Mouse (Mus musculus) embryo, embryonic 10.5 days (tissue): ENCODE data around the gene Dmgdh.

ENCODE experiments used
- DNase-seq: peaks from one replicate; pipeline ENCODE4 v3.0.0-alpha.2; 2015; ENCODE audit warnings: low spot score

Dmgdh gene

DNA sequence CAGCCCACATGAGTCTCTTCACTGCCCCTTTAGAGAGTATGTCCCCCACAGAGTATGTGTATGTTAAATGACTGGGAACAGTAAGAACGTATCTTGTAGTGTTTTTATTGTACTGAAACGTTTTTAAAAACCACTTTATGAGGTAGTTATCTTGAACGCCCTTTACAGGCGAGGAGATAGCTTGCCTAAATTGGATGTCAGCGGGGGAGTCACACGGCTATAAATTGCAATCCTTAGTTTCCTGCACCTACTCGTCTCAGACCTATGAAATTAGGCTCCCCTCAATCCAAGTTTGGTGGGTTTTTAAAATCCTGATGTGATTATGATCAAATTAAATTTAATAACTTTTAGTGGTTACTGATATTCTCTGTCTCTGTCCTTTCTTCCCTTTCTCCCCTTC is 98.6 kb downstream of the Dmgdh start:
- no peak for DNase-seq

DNA sequence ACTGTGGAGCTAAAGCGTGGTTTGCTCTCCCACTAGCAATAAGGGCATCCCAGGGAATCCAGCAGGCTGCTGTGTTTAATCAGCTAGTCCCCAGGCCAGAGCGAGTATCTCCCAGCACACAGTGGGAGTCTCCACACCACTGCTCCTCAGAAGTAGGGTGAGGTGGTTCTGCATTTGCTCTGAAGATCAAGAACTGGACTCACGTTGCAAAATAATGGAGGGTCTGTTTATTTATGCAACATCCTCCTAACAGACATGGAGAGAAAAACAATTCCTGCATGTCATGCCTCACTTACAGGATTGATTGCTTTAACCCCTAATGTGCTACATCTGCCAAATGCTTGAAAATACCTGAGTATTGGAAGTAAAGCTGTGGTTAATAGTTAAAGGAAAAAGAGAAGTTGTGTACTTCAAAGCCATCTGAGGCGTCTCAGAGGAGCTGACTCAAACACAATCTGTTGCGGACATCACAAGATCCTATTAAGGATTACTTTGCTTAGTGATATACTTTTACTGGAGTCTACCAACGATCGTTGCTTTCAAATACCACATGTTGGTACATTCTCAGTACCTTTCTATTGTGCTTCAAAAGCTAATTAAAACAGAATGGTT is 99.6 kb downstream of the Dmgdh start:
- DNase-seq, result no peak

DNA sequence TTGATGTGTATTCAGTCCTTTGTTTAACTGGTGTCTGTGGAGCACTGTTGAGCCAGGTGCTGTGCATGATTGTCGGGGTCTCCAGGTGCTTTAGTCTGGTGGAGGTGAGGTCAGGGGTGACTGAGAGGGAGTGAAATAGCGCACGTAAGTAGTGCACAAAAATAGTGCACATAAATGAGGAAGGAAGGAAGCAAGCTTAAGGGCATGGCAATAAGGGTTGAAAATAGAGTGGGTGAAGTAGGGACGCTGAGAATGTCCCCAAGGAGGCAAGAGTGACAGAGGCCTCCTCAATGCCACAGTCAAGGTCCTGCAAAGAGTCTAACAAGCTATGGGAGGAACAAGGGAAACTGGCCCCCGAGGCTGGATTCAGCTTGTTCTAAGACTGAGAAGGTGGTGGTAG is 108.6 kb downstream of the Dmgdh start:
- no peak for DNase-seq

DNA sequence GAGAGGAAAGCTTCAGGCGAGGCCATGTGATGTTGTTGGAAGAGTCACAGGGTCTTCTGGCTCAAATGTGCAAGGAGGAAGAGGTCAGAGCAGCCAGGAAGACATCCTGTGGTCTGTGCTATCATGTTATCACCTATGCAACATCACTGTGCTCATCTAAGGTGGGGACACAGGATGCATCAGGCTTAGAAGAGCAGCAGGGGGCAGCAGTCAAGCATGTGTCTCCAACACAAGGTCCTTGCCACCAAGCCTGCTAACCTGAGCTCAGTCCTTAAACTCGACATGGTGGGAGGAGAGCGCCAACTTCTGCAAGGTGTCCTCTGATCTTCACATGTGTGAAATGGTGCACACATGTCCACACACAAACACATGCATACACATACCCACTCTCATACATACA is 111.1 kb downstream of the Dmgdh start:
- DNase-seq, result peak; percentile 26

DNA sequence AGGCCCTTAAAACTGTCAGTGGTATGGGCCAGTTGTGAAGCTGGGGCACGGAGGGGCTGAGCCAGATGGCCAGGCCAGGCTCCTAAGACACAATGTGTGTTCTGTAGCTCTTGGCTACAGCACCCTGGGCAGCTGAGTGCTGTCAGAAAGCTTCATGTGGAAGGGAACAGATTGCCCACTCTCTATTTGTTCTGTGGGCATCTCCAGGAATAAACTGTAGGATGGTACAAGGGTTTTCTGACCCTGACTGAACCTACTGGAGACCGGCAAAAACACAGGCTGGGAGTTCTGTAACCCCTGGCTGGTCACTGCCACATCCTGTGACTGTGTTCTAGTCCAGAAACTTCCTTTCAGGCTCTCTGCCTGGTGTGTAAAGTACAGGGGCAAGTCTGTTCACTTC is 111.8 kb downstream of the Dmgdh start:
- no peak for DNase-seq

DNA sequence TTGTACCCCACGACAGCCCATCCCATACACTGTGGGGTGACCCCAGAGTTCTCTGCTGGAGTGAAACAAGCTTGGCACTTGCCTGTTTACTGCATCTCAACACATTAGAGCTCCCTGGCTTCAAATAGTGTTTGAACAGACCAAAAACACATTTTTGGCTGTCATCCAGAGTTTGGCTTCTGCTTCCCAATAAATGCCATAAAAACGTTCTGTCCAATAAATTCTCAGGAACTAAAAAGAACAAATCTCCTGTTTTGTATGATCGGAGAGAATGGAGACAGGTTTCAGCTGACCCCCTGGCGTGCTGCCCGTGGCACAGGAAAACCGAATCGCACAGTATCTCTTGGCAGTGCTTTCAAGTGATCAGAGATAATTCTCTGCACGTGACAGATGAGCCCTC is 113.4 kb downstream of the Dmgdh start:
- no peak for DNase-seq

DNA sequence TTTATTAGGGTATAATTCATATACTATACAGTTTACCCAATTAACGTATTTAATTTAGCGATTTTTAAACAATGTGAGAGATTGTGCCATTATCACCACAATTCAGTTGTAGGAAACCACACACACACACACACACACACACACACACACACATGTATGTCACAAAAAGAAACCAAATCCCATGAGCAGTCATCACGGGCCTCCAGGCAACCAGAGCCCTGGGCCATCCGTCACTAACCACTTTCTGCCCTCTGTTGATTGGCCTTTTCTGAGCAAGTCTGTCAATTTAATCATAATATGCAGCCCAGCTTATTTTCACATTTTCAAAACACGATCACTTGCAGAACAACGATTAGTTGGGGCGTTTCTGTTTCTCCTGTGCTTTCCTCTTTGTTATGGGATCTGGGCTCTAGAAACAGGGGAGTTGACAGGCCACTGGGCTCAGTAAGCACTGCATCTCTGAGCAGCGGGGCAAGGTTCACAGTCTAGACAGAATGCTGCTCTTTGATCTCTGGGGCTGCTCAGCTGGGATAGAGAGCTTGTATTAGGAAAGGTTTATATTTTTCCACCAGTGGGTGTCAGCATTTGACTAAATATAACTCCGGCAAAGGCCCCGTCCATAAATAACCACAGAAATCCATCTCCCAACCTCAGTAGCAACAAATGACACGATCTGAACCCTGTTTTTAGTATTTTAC is 118.9 kb downstream of the Dmgdh start:
- peak; percentile 90 for DNase-seq

DNA sequence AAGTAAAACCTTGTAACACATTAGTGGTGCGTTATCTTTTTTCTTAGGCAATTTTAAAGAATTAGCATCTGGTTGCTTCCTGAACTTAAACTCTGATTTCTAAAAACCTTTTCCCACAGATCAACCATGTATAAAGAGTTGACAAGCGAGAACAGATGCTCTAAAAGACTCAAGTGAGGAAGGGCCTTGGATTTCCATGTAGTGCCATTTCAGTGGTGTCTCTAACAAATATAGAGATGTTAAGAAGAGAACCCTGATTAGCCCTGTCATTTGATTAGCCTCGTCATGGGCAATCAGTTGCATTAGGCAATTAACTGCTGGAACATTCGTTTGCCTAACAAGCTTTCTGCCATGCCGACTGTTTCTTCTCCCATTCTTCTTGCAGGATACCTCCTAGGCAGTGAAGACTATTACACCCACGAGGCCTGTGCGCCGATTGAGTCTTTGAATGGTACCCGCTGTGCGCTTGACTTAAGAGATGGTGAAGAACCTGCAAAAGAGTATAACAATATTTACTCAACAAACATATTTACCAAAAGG is 119.5 kb downstream of the Dmgdh start:
- no peak for DNase-seq

DNA sequence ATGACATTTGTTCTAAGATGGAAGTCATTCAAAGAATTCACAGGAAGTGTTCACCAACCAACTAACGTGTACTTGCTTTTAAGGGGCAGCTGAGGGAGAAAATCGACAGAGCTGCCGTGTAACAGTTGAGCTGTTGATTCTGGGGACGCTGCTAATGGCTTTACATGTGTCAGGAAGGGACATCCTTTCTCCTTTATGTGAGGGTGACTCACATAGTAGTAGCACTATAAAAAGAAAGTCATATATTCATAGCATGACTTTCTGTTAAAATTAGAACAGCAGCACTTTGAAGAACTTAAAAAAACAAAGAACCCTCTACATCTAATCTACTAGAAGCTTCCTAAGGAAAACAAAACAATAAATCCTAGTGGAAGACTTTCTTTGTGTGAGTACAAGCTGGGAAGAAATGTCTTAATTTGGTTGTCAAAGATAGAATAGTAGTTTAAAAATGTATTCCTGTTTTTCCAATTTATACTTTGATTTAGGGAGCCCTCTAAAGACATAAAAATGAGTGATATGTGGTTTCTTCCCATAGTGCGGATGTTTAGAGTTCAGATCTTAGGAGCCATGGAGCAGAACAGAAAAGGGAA is 122.9 kb downstream of the Dmgdh start:
- no peak for DNase-seq
